Mouse (Mus musculus) liver, embryonic 15.5 days (tissue): Measurements from ENCODE around the gene Phlpp1. TPM values are rescaled to one million over a fixed set of nuclear protein-coding genes. Genes with fewer than 3 reads are reported as not detected.

Experiments
- ATAC-seq: fragments of 200-750 bp; cut with Nextera tagmentation; 2 replicates; pipeline ENCODE4 v1.8.0; 2017; ENCODE audit warnings: moderate number of reproducible peaks, mild to moderate bottlenecking, moderate library complexity; ENCODE audit not compliant: insufficient read depth
- H3K27ac ChIP-seq: fragments of 300-500 bp; sonication (generic); replicated peaks from 2 replicates; pipeline ENCODE4 v1.5.1; 2015; ENCODE audit warnings: mild to moderate bottlenecking, inconsistent platforms
- H3K27me3 ChIP-seq: fragments of 300-500 bp; sonication (generic); 2 replicates; pipeline ENCODE4 v1.6.1; 2015; ENCODE audit warnings: mild to moderate bottlenecking, inconsistent platforms
- H3K36me3 ChIP-seq: fragments of 300-500 bp; sonication (generic); replicated peaks from 2 replicates; pipeline ENCODE4 v1.6.1; 2015; ENCODE audit warnings: moderate library complexity, mild to moderate bottlenecking, inconsistent platforms
- H3K4me1 ChIP-seq: fragments of 300-500 bp; sonication (generic); replicated peaks from 2 replicates; pipeline ENCODE4 v1.6.1; 2015; ENCODE audit warnings: inconsistent platforms
- H3K4me2 ChIP-seq: fragments of 300-500 bp; sonication (generic); 2 replicates; pipeline ENCODE4 v1.6.1; 2015; ENCODE audit warnings: moderate library complexity, mild to moderate bottlenecking, inconsistent platforms
- H3K4me3 ChIP-seq: fragments of 300-500 bp; sonication (generic); replicated peaks from 2 replicates; pipeline ENCODE4 v1.5.1; 2015; ENCODE audit warnings: mild to moderate bottlenecking, inconsistent platforms
- H3K9ac ChIP-seq: fragments of 300-500 bp; sonication (generic); 2 replicates; pipeline ENCODE4 v1.6.1; 2015; ENCODE audit warnings: moderate library complexity, mild to moderate bottlenecking, inconsistent platforms
- H3K9me3 ChIP-seq: fragments of 300-500 bp; sonication (generic); replicated peaks from 2 replicates; pipeline ENCODE4 v1.6.1; 2016; ENCODE audit warnings: inconsistent platforms
- WGBS: fragments of 180-500 bp; shearing (Covaris S2); methylation state at CpG from one replicate; pipeline ENCODE4 v1.1.7; 2015; ENCODE audit warnings: mixed read lengths; ENCODE audit not compliant: insufficient replicate concordance; 5-methylcytosine and 5-hydroxymethylcytosine counted together
- polyA plus RNA-seq: library from polyadenylated mRNA; unstranded; fragments of >200 nt; fragmentation: Nextera tagmentation; extraction: Ambion mirVana; gene quantifications from 2 replicates; pipeline ENCODE4 v1.2.1, GENCODE M21; 2015

The Phlpp1 gene
- polyA plus RNA-seq, 1 experiment from 2014 or later = 0.94 TPM

- Histone ChIP-seq H3K27ac (no peak overlapping the region), H3K4me2 (no peak overlapping the region), H3K9ac (no peak overlapping the region), H3K4me1 (no peaks in the 10 kb centered on the region), H3K27me3 (no peaks in the 10 kb centered on the region), H3K36me3 (no peaks in the 10 kb centered on the region), H3K9me3 (no peaks in the 10 kb centered on the region), H3K4me3 (no peak overlapping the region)
- no peak for ATAC-seq
- 51% methylated on average over 2 of the region's 2 CpGs for WGBS
Observed at GRCm38 (mm10) chr1:106433580-106433979, 262.0 kb downstream of the Phlpp1 start.

Other genes starting within 250 kb of the Phlpp1 start
- 1.0 and 1.2 TPM in 2 replicates for gene Zcchc2, start 181.3 kb upstream of the Phlpp1 start, polyA plus RNA-seq